Mouse (Mus musculus) hematopoietic stem cell, adult 5-6 weeks (primary cell): Measurements from ENCODE around the gene Slc25a47. TPM values are rescaled to one million over a fixed set of nuclear protein-coding genes. Genes with fewer than 3 reads are reported as not detected.
A peak's percentile ranks its signal among the peaks of the same experiment; 100 is the strongest.

Experiments
- ATAC-seq, 2 experiments: fragments of 125-278 bp in 1 of 2; replicated peaks in 1 of 2; 2 replicates each; pipeline ENCODE4 v1.8.0; 2016 to 2017; ENCODE audit warnings: inconsistent platforms in 2 of 2, mild to moderate bottlenecking in 2 of 2, moderate number of reproducible peaks in 2 of 2, low read depth in 1 of 2, moderate TSS enrichment in 1 of 2; ENCODE audit not compliant: low FRiP score in 2 of 2, poor library complexity in 2 of 2, severe bottlenecking in 2 of 2, insufficient read depth in 1 of 2, low TSS enrichment in 1 of 2
- total RNA-seq: library from RNA; stranded (forward); fragments of 172-1452, 232-1000 nt; gene quantifications from 2 replicates; pipeline ENCODE4 v1.2.3, GENCODE M21; 2017

Gene Slc25a47
- total RNA-seq, 1 experiment from 2014 or later, result 3.4 TPM

- ATAC-seq, result no peak
These were observed 12.8 kb upstream of the Slc25a47 start for GRCm38 (mm10) chr12:108823036-108823435.

GRCm38 (mm10) chr12:108824225-108824874 is 11.5 kb upstream of the Slc25a47 start:
- no peak for ATAC-seq

- no peak for ATAC-seq
These were observed 10.2 kb upstream of the Slc25a47 start for GRCm38 (mm10) chr12:108825561-108826224.

- no peak for ATAC-seq
These were observed 9.4 kb upstream of the Slc25a47 start for GRCm38 (mm10) chr12:108826282-108826957.

- ATAC-seq, result no peak
These were observed 8.8 kb upstream of the Slc25a47 start for GRCm38 (mm10) chr12:108826958-108827535.

GRCm38 (mm10) chr12:108827641-108828040 is 8.2 kb upstream of the Slc25a47 start:
- ATAC-seq, result no peak

GRCm38 (mm10) chr12:108829636-108830035 is 6.2 kb upstream of the Slc25a47 start:
- ATAC-seq, result no peak

- ATAC-seq, result no peak
These were observed 5.5 kb upstream of the Slc25a47 start for GRCm38 (mm10) chr12:108830358-108830757.

- peak in 1 of 2 experiments; percentile 16; a peak in 1 of 4 replicates for ATAC-seq
These were observed 3.7 kb upstream of the Slc25a47 start for GRCm38 (mm10) chr12:108831966-108832643.

GRCm38 (mm10) chr12:108832851-108833250 is 3.0 kb upstream of the Slc25a47 start:
- no peak for ATAC-seq

- ATAC-seq, result no peak
These were observed 2.4 kb upstream of the Slc25a47 start for GRCm38 (mm10) chr12:108833408-108833807.

- no peak for ATAC-seq
These were observed 1.5 kb upstream of the Slc25a47 start for GRCm38 (mm10) chr12:108834337-108834736.

GRCm38 (mm10) chr12:108834786-108835185 is 1.1 kb upstream of the Slc25a47 start:
- ATAC-seq, result no peak

- peak in 1 of 2 experiments; percentile 6; a peak in 1 of 4 replicates for ATAC-seq
These were observed 522 bp upstream of the Slc25a47 start for GRCm38 (mm10) chr12:108835208-108835839.

GRCm38 (mm10) chr12:108836722-108837121 is 876 bp downstream of the Slc25a47 start:
- no peak for ATAC-seq

- ATAC-seq, result no peak
These were observed 5.3 kb downstream of the Slc25a47 start for GRCm38 (mm10) chr12:108841181-108841580.

- no peak for ATAC-seq
These were observed 6.8 kb downstream of the Slc25a47 start for GRCm38 (mm10) chr12:108842663-108843062.
